Mouse (Mus musculus) ES-E14 (cell line): ENCODE results near the gene Helz2. TPM values are rescaled to one million over a fixed set of nuclear protein-coding genes. Genes with fewer than 3 reads are reported as not detected.
A peak's percentile ranks its signal among the peaks of the same experiment; 100 is the strongest.

Experiments used
- DNase-seq: peaks from one replicate; pipeline ENCODE4 v3.0.0-alpha.2; 2013; ENCODE audit warnings: low read depth, low spot score
- H3K27ac ChIP-seq: 2 replicates; pipeline ENCODE4 v1.5.1; 2012; ENCODE audit warnings: low read depth, mild to moderate bottlenecking, low read length, moderate library complexity, mixed read lengths; ENCODE audit not compliant: poor library complexity, insufficient read depth, severe bottlenecking
- H3K36me3 ChIP-seq: 2 replicates; pipeline ENCODE4 v1.6.1; 2012; ENCODE audit warnings: mild to moderate bottlenecking, low read length, moderate library complexity, mixed read lengths; ENCODE audit not compliant: control insufficient read depth, poor library complexity, insufficient read depth, severe bottlenecking
- H3K4me1 ChIP-seq, 2 experiments: fragments of 150-350 bp in 1 of 2; sonication (generic) in 1 of 2; 2 replicates each; pipeline ENCODE4 v1.6.1; 2012; ENCODE audit warnings: low read length in 2 of 2, mild to moderate bottlenecking in 1 of 2, mixed read lengths in 1 of 2; ENCODE audit not compliant: control insufficient read depth in 2 of 2, insufficient read depth in 2 of 2, poor library complexity in 1 of 2
- H3K4me3 ChIP-seq, 2 experiments: fragments of 150-350 bp in 1 of 2; sonication (generic) in 1 of 2; 2 replicates each; pipeline ENCODE4 v1.5.1; 2012; ENCODE audit warnings: low read length in 2 of 2, low read depth in 1 of 2, mild to moderate bottlenecking in 1 of 2, mixed read lengths in 1 of 2; ENCODE audit not compliant: insufficient read depth in 1 of 2, poor library complexity in 1 of 2, severe bottlenecking in 1 of 2
- H3K9ac ChIP-seq: 2 replicates; pipeline ENCODE4 v1.6.1; 2012; ENCODE audit warnings: low read depth, mild to moderate bottlenecking, low read length, mixed read lengths; ENCODE audit not compliant: poor library complexity, insufficient read depth, severe bottlenecking
- H3K9me3 ChIP-seq: fragments of 150-350 bp; sonication (generic); 2 replicates; pipeline ENCODE4 v1.6.1; 2012; ENCODE audit warnings: low read depth, mild to moderate bottlenecking, low read length; ENCODE audit not compliant: control insufficient read depth, insufficient read depth
- CHD2 ChIP-seq: IDR thresholded peaks from 2 replicates; pipeline ENCODE4 v1.6.1; 2014; ENCODE audit warnings: mild to moderate bottlenecking, low read depth, low read length, inconsistent platforms
- HCFC1 ChIP-seq: IDR thresholded peaks from 2 replicates; pipeline ENCODE4 v1.6.1; 2012; ENCODE audit warnings: low read length, inconsistent platforms, borderline replicate concordance; ENCODE audit not compliant: insufficient read depth
- MAFK ChIP-seq: IDR thresholded peaks from 2 replicates; pipeline ENCODE4 v1.6.1; 2014; ENCODE audit warnings: mild to moderate bottlenecking, low read depth, low read length, inconsistent platforms; ENCODE audit not compliant: insufficient read depth
- ZC3H11A ChIP-seq: IDR thresholded peaks from 2 replicates; pipeline ENCODE4 v1.6.1; 2012; ENCODE audit warnings: low read depth, mild to moderate bottlenecking, inconsistent platforms, low read length, borderline replicate concordance
- ZNF384 ChIP-seq: IDR thresholded peaks from 2 replicates; pipeline ENCODE4 v1.6.1; 2012; ENCODE audit warnings: low read depth, low read length, inconsistent platforms
- in situ Hi-C, 2 experiments: fragments of 600-800 bp; cut with MboI; formaldehyde crosslinking; loops; one replicate each; pipeline ENCODE4 v1.15.1; 2025; ENCODE audit warnings: low sequenced_read_pairs in 2 of 2, inconsistent platforms in 1 of 2; ENCODE audit not compliant: unreplicated experiment in 2 of 2
- total RNA-seq: library from RNA; depleted of rRNA; stranded (reverse); fragments of 300-350 nt; gene quantifications from 2 replicates; pipeline ENCODE4 v1.2.3, GENCODE M21; 2012

Gene Helz2
- total RNA-seq, 1 experiment: 2.2 TPM

GRCm38 (mm10) chr2:181237251-181238014 is 4.4 kb downstream of the Helz2 start:
- no peak for DNase-seq
- Histone ChIP-seq H3K36me3 (no peaks in the 10 kb centered on the region), H3K27ac (no peak overlapping the region), H3K4me1 (peaks cover 5 to 11% of the 10 kb centered on the region in 2 experiments), H3K9ac (no peak overlapping the region), H3K4me3 (no peak overlapping the region), H3K9me3 (no peaks in the 10 kb centered on the region)
- in situ Hi-C loops: no loop called here
- TF ChIP-seq ZC3H11A: no peak
- TF ChIP-seq CHD2: no peak
- TF ChIP-seq MAFK: no peak
- no peak for TF ChIP-seq HCFC1
- TF ChIP-seq ZNF384: no peak

- peaks cover 3 to 5% of the 10 kb centered on the region in 2 experiments; a peak in 3 of 4 replicates for H3K4me1 ChIP-seq
- DNase-seq: no peak
- H3K4me3 ChIP-seq: no peak overlapping the region
- H3K9ac ChIP-seq: no peak overlapping the region
- no peaks in the 10 kb centered on the region for H3K9me3 ChIP-seq
- in situ Hi-C loops: no loop called here
- H3K36me3 ChIP-seq: no peaks in the 10 kb centered on the region
- H3K27ac ChIP-seq: no peak overlapping the region
- TF ChIP-seq ZC3H11A: no peak
- TF ChIP-seq ZNF384: no peak
- TF ChIP-seq CHD2: no peak
- TF ChIP-seq MAFK: no peak
- no peak for TF ChIP-seq HCFC1
These were observed 5.9 kb downstream of the Helz2 start for GRCm38 (mm10) chr2:181235681-181236566.

GRCm38 (mm10) chr2:181234680-181235079 is 7.1 kb downstream of the Helz2 start:
- Histone ChIP-seq H3K4me3 (no peak overlapping the region), H3K4me1 (peaks cover 3 to 5% of the 10 kb centered on the region in 2 experiments; a peak in 3 of 4 replicates), H3K36me3 (no peaks in the 10 kb centered on the region), H3K9ac (no peak overlapping the region), H3K9me3 (no peaks in the 10 kb centered on the region), H3K27ac (no peak overlapping the region)
- no peak for TF ChIP-seq CHD2
- no peak for TF ChIP-seq ZC3H11A
- no peak for DNase-seq
- in situ Hi-C loops: no loop called here

DNA sequence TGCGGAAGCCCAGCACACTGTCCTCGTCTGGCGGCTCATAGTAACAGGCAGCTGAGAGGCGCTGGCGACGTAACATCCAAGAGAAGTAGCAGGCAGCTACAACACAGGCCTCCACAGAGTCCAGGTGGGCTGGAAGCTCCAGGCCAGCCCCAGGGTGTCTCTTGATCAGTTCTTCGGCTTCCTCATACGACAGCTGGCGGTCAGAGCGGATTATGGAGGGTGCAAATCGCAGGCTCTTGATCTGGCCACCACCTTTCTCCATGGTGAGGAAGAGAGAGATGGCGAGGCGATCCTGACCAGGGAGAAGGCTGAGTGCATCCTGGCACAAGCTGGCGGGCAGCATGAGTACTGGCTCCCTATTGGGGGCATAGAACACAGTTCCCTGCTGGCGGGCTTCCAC is 8.4 kb downstream of the Helz2 start:
- Histone ChIP-seq H3K36me3 (no peaks in the 10 kb centered on the region), H3K9ac (no peak overlapping the region), H3K27ac (no peak overlapping the region), H3K9me3 (no peaks in the 10 kb centered on the region), H3K4me1 (peaks cover 3 to 5% of the 10 kb centered on the region in 2 experiments; a peak in 3 of 4 replicates), H3K4me3 (peak overlapping the region; percentile 11 to 24; a peak in 2 of 4 replicates)
- DNase-seq: no peak
- TF ChIP-seq ZC3H11A (no peak), ZNF384 (no peak), HCFC1 (no peak), CHD2 (no peak), MAFK (no peak)
- in situ Hi-C loops: no loop called here
